Mouse (Mus musculus) erythroblast, adult 5-6 weeks (primary cell): ENCODE data around the gene Gsto2. TPM values are rescaled to one million over a fixed set of nuclear protein-coding genes. Genes with fewer than 3 reads are reported as not detected.

Experiments used
- ATAC-seq: replicated peaks from 2 replicates; pipeline ENCODE4 v1.8.0; 2016; ENCODE audit warnings: moderate number of reproducible peaks, mild to moderate bottlenecking, moderate TSS enrichment, inconsistent platforms; ENCODE audit not compliant: poor library complexity, low FRiP score, severe bottlenecking
- total RNA-seq, 2 experiments: library from RNA; stranded (forward) in 1 of 2; stranded (reverse) in 1 of 2; fragments of 150-400 nt in 1 of 2; fragments of 200-764, 138-1000 nt in 1 of 2; gene quantifications; 2 replicates each; pipeline versions ENCODE4 v1.2.3 to v1.2.4; 2015 to 2017; ENCODE audit warnings: low replicate concordance in 2 of 2

Gene Gsto2
- total RNA-seq, 2 experiments from 2014 or later, result not detected

GRCm38 (mm10) chr19:47854796-47855783, 10.2 kb upstream of the Gsto2 start, which contains the start of gene Gsto1:
TSS of gene Gsto1 (plus strand) at chr19:47854970.
- ATAC-seq, result peak; percentile 90

GRCm38 (mm10) chr19:47857957-47858942, 7.1 kb upstream of the Gsto2 start:
- ATAC-seq, result no peak

- no peak for ATAC-seq
Measured at GRCm38 (mm10) chr19:47859180-47859579, 6.2 kb upstream of the Gsto2 start.

GRCm38 (mm10) chr19:47862581-47862980, 2.8 kb upstream of the Gsto2 start:
- ATAC-seq, result no peak

- no peak for ATAC-seq
Measured at GRCm38 (mm10) chr19:47864051-47864450, 1.3 kb upstream of the Gsto2 start.

- ATAC-seq, result no peak
Measured at GRCm38 (mm10) chr19:47864721-47865120, 613 bp upstream of the Gsto2 start.

GRCm38 (mm10) chr19:47867628-47868175, 2.4 kb downstream of the Gsto2 start:
- no peak for ATAC-seq

- no peak for ATAC-seq
Measured at GRCm38 (mm10) chr19:47868951-47869350, 3.6 kb downstream of the Gsto2 start.

GRCm38 (mm10) chr19:47869516-47869915, 4.2 kb downstream of the Gsto2 start:
- ATAC-seq, result no peak

GRCm38 (mm10) chr19:47870102-47870666, 4.8 kb downstream of the Gsto2 start:
- no peak for ATAC-seq

- ATAC-seq, result no peak
Measured at GRCm38 (mm10) chr19:47871515-47871914, 6.2 kb downstream of the Gsto2 start.

GRCm38 (mm10) chr19:47876252-47876651, 10.9 kb downstream of the Gsto2 start:
- ATAC-seq, result no peak

GRCm38 (mm10) chr19:47881538-47881937, 16.2 kb downstream of the Gsto2 start:
- no peak for ATAC-seq

- peak; percentile 94 for ATAC-seq
Measured at GRCm38 (mm10) chr19:47882151-47882881, 17.0 kb downstream of the Gsto2 start.

- peak; percentile 29; the same call in 1 of the 2 replicates for ATAC-seq
Measured at GRCm38 (mm10) chr19:47882882-47883254, 17.5 kb downstream of the Gsto2 start.

GRCm38 (mm10) chr19:47884296-47885085, 19.2 kb downstream of the Gsto2 start:
- ATAC-seq, result no peak

- ATAC-seq, result no peak
Measured at GRCm38 (mm10) chr19:47885191-47885743, 19.9 kb downstream of the Gsto2 start.

GRCm38 (mm10) chr19:47885886-47886285, 20.6 kb downstream of the Gsto2 start:
- ATAC-seq, result no peak
